Mouse (Mus musculus) embryonic facial prominence, embryonic 11.5 days (tissue): ENCODE data around the gene Rer1. TPM values are rescaled to one million over a fixed set of nuclear protein-coding genes. Genes with fewer than 3 reads are reported as not detected.

ENCODE experiments used
- ATAC-seq: fragments of 200-750 bp; cut with Nextera tagmentation; replicated peaks from 2 replicates; pipeline ENCODE4 v1.8.0; 2017; ENCODE audit warnings: low read depth; ENCODE audit not compliant: insufficient number of reproducible peaks, low FRiP score, low TSS enrichment
- DNase-seq: peaks from one replicate; pipeline ENCODE4 v3.0.0-alpha.2; 2015; ENCODE audit warnings: low spot score
- H3K27ac ChIP-seq: fragments of 300-500 bp; sonication (generic); replicated peaks from 2 replicates; pipeline ENCODE4 v1.5.1; 2014; ENCODE audit warnings: mild to moderate bottlenecking, low read depth, low read length, control low read depth
- H3K27me3 ChIP-seq: fragments of 300-500 bp; sonication (generic); 2 replicates; pipeline ENCODE4 v1.6.1; 2014; ENCODE audit warnings: mild to moderate bottlenecking, low read length, moderate library complexity, mixed read lengths; ENCODE audit not compliant: control insufficient read depth, insufficient read depth
- H3K36me3 ChIP-seq: fragments of 300-500 bp; sonication (generic); replicated peaks from 2 replicates; pipeline ENCODE4 v1.6.1; 2014; ENCODE audit warnings: low read depth, mild to moderate bottlenecking, low read length, moderate library complexity, mixed read lengths; ENCODE audit not compliant: control insufficient read depth, insufficient read depth
- H3K4me1 ChIP-seq: fragments of 300-500 bp; sonication (generic); 2 replicates; pipeline ENCODE4 v1.6.1; 2014; ENCODE audit warnings: low read length, mixed read lengths; ENCODE audit not compliant: control insufficient read depth, insufficient read depth
- H3K4me2 ChIP-seq: fragments of 300-500 bp; sonication (generic); 2 replicates; pipeline ENCODE4 v1.6.1; 2014; ENCODE audit warnings: low read depth, mild to moderate bottlenecking, control low read depth, low read length, moderate library complexity
- H3K4me3 ChIP-seq: fragments of 300-500 bp; sonication (generic); 2 replicates; pipeline ENCODE4 v1.5.1; 2014; ENCODE audit warnings: low read depth, low read length, control low read depth
- H3K9ac ChIP-seq: fragments of 300-500 bp; sonication (generic); replicated peaks from 2 replicates; pipeline ENCODE4 v1.6.1; 2014; ENCODE audit warnings: mild to moderate bottlenecking, control low read depth, low read length
- H3K9me3 ChIP-seq: fragments of 300-500 bp; sonication (generic); replicated peaks from 2 replicates; pipeline ENCODE4 v1.6.1; 2016; ENCODE audit warnings: mild to moderate bottlenecking, low read length, inconsistent platforms, mixed read lengths; ENCODE audit not compliant: control insufficient read depth
- WGBS: fragments of 180-500 bp; shearing (Covaris S2); extraction: QIAGEN DNeasy Blood & Tissue Kit; methylation state at CpG from one replicate; pipeline ENCODE4 v1.1.7; 2014; 5-methylcytosine and 5-hydroxymethylcytosine counted together
- polyA plus RNA-seq: library from polyadenylated mRNA; unstranded; fragments of >200 nt; fragmentation: Nextera tagmentation; extraction: Ambion mirVana; gene quantifications from 2 replicates; pipeline ENCODE4 v1.2.1, GENCODE M21; 2014

The Rer1 gene
- polyA plus RNA-seq, 1 experiment from 2014 or later: 173 TPM

DNA sequence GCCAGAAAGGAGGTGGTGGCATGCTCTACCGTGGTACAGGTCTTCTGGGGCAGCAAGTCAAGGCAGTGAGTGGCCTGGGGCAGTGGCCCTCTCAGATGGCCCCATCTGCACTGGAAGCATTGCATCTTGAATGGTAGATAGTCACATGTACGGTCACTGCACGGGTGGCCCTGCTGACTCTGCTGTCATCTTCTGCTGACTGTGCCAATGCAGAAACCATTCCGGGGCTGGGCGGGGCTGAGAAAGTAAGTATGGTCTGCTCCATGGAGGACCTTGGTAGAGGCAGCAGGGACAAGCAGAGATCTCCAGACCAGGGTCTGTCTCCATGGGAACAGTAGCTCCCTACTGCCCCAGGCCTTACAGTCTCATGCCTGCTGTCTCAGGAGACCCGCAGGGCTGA, 35.0 kb upstream of the Rer1 start:
- H3K9me3 ChIP-seq: no peaks in the 10 kb centered on the region
- no peaks in the 10 kb centered on the region for H3K36me3 ChIP-seq
- no peak overlapping the region for H3K4me2 ChIP-seq
- H3K27me3 ChIP-seq: no peaks in the 10 kb centered on the region
- WGBS: 91% methylated on average over 6 of the region's 6 CpGs
- 0 out of 2 replicates have a peak, but pooled peaks cover 2% of the 10 kb centered on the region for H3K4me1 ChIP-seq
- no peak overlapping the region for H3K4me3 ChIP-seq
- DNase-seq (no peak), ATAC-seq (no peak)
- no peak overlapping the region for H3K9ac ChIP-seq
- no peak overlapping the region for H3K27ac ChIP-seq

DNA sequence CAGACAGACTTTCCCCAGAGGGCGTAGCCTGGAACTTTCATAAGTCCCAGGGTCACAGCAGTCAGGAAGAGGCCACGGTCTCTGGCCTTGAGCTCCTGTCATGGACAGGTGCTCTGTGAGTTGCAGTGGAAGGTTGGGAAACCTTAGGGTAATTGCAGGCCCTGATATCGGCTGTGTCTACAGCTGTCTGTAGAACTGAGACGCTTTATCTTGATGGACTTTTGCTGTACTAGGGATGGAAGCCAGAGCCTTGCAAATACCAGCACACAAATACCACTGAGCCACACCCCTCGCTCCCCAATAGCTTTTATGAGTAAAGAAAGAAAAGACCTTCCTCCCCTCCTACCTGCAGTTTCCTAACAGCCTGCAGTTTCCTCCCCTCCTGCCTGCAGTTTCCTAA, 34.4 kb upstream of the Rer1 start:
- Histone ChIP-seq H3K4me2 (no peak overlapping the region), H3K4me1 (0 out of 2 replicates have a peak, but pooled peaks cover 2% of the 10 kb centered on the region), H3K9ac (no peak overlapping the region), H3K36me3 (no peaks in the 10 kb centered on the region), H3K9me3 (no peaks in the 10 kb centered on the region), H3K27me3 (no peaks in the 10 kb centered on the region), H3K4me3 (no peak overlapping the region), H3K27ac (no peak overlapping the region)
- WGBS: 70% methylated on average over 5 of the region's 5 CpGs
- DNase-seq: no peak
- ATAC-seq: no peak

DNA sequence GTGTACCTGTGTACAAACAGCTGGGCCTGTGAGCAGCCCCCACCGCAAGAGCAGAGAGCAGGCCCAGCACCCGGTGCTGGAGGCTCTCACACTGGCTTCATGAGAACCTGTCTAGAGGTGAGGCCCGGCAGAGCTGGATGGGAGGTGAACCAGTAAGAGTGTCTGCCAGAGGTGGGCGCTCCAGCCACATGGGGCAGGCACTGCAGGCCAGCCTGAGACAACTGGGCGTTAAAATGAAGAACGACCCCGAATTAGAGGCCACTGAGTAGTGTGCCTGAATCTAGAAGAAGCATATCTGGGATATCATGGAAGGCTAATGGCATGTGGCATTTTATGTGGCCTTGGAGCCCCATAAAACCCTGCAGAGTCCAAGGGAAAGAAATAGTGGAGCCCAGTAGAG, 33.9 kb upstream of the Rer1 start:
- 91% methylated on average over 7 of the region's 7 CpGs for WGBS
- Histone ChIP-seq H3K4me2 (no peak overlapping the region), H3K27me3 (no peaks in the 10 kb centered on the region), H3K4me3 (no peak overlapping the region), H3K4me1 (0 out of 2 replicates have a peak, but pooled peaks cover 2% of the 10 kb centered on the region), H3K9me3 (no peaks in the 10 kb centered on the region), H3K27ac (no peak overlapping the region), H3K9ac (no peak overlapping the region), H3K36me3 (no peaks in the 10 kb centered on the region)
- no peak for DNase-seq
- no peak for ATAC-seq

DNA sequence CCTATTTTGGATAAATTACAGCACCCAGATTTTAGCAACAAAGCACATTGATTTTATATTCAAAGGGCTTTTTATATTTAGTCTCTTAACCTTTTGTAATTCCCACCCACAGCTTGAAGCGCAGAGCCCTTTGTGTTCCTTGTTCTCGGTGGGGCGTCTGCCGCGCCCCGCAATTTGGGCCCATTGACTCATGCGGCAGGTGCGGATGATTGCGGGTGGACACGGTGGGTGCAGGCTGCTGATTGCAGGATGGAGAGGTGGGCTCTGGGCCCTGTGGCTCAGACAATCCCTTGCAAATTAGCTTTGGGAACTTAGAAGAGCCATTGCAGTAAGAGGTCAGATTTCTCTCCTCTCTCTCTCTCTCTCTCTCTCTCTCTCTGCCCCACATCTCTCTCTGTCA, 32.1 kb upstream of the Rer1 start:
- no peak for DNase-seq

DNA sequence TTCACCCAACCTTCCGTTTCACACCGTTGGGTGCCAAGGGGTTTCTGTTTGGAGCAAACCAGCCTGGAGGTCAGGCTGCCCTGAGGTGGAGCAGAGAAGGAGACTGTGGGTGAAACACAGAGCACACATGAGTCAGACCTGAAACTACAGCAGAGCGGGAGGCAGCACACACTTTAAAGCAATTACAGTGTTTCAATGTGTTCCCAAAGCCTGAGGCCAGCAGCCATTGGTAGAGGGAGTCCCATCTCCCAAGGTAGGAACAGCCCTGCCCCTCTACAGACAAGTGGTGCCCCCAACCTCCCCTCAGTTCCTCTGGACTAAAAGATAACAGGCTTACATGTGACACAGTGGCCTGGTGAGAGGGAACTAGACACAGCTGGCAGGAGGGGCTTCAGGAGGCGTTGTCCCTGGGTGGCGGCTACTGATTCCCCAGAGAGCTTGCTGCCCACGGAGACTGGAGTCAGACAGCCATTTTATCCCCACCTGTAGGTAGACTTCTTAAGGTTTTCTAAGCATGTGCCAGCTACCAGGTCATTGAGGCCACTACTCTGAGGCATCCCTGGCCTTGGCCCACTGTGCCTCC, 31.3 kb upstream of the Rer1 start:
- no peak overlapping the region for H3K4me2 ChIP-seq
- no peak for DNase-seq

More for the DNA sequence above, 32.1 kb upstream of the Rer1 start:
- Histone ChIP-seq H3K4me2 (no peak overlapping the region), H3K4me1 (peaks cover 2% of the 10 kb centered on the region; the same call in 1 of the 2 replicates), H3K36me3 (no peaks in the 10 kb centered on the region), H3K27me3 (no peaks in the 10 kb centered on the region), H3K4me3 (no peak overlapping the region), H3K9me3 (no peaks in the 10 kb centered on the region), H3K9ac (no peak overlapping the region), H3K27ac (no peak overlapping the region)
- 86% methylated on average over 10 of the region's 10 CpGs for WGBS
- ATAC-seq: no peak

DNA sequence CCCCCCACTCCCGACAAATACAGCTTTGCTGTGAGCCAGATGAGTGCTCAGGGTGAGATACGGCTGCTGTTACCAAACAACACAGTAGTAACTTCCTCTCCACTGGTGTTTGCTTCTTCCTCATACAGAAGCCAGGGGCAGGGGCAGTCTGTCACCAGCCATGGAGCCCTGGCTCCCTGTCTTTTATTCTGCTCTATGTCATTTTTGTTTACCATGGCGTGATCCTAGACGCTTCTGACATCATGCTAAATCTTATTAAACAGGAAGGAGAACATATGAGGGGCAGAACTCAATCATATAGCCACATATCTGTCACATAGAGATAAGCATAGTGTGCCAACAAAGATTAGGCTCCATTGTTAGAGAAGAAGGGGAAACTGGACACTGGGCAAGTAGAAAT, 30.4 kb upstream of the Rer1 start:
- Histone ChIP-seq H3K27me3 (no peaks in the 10 kb centered on the region), H3K4me2 (no peak overlapping the region), H3K4me1 (no peaks in the 10 kb centered on the region; the same call in 1 of the 2 replicates), H3K9me3 (no peaks in the 10 kb centered on the region), H3K27ac (no peak overlapping the region), H3K4me3 (no peak overlapping the region), H3K36me3 (no peaks in the 10 kb centered on the region), H3K9ac (no peak overlapping the region)
- WGBS: 73% methylated on average over 4 of the region's 4 CpGs
- DNase-seq: no peak
- ATAC-seq: no peak

More for the DNA sequence above, 31.3 kb upstream of the Rer1 start:
- Histone ChIP-seq H3K4me3 (no peak overlapping the region), H3K27ac (no peak overlapping the region), H3K9me3 (no peaks in the 10 kb centered on the region), H3K27me3 (no peaks in the 10 kb centered on the region), H3K36me3 (no peaks in the 10 kb centered on the region), H3K4me1 (peaks cover 2% of the 10 kb centered on the region; the same call in 1 of the 2 replicates), H3K9ac (no peak overlapping the region)
- WGBS: 68% methylated on average over 6 of the region's 6 CpGs
- no peak for ATAC-seq

DNA sequence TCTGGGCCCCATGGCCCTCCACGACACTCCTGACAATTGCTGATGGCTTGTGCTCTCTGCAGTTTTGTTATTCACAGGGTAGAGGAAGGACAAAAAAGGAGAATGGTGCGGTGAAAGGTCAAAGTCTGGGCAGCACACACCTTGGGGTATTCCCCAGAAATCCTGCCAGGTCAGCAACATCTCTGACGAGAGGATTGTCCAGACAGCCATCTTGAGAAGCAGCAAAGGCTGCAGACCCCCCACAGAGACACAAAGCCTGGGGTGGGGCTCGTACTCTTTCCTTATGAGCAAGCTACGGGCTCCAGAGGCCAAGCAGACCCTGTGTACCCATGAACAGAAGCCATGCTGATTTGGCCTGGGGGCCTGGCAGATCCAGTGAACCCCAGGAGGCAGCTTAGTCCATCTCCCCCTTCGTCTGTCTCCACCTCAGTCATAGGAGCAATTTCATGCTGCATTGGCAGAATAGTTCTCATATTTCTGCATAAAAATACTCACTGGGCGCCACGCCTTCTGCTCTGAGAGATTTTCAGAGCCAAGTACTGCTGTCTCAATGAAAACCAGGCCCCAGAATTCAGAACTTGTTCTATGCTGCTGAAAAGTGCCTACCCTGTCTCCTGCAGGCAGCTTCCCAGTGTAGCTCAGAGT, 27.7 kb upstream of the Rer1 start:
- Histone ChIP-seq H3K4me1 (no peaks in the 10 kb centered on the region; the same call in 1 of the 2 replicates), H3K36me3 (no peaks in the 10 kb centered on the region), H3K27me3 (no peaks in the 10 kb centered on the region), H3K9ac (no peak overlapping the region), H3K9me3 (no peaks in the 10 kb centered on the region), H3K4me2 (no peak overlapping the region), H3K27ac (no peak overlapping the region), H3K4me3 (no peak overlapping the region)
- no peak for ATAC-seq
- no peak for DNase-seq
- 67% methylated on average over 8 of the region's 8 CpGs for WGBS

DNA sequence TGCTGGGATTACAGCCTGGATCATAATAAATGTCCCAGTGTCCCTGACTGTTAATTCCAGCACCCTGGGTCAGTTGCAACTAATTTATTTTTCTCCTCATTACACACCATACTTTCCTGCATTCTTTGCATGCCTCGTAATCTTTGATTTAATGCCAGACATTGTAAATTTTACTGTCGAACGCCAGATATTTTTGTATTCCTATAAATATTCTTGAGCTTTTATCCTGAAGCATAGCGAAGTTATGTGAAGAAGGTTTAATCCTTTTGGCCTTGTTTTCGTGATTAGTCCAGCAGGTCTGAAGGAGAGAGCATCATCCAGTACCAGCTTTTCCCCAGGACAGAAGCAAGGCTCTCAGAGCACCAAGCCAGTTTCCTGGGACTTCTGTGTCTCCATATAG, 23.3 kb upstream of the Rer1 start:
- no peaks in the 10 kb centered on the region; the same call in 1 of the 2 replicates for H3K4me1 ChIP-seq
- H3K4me3 ChIP-seq: no peak overlapping the region
- H3K36me3 ChIP-seq: no peaks in the 10 kb centered on the region
- H3K27ac ChIP-seq: no peak overlapping the region
- WGBS: 84% methylated on average over 5 of the region's 5 CpGs
- no peaks in the 10 kb centered on the region for H3K9me3 ChIP-seq
- no peak for ATAC-seq
- H3K27me3 ChIP-seq: no peaks in the 10 kb centered on the region
- no peak for DNase-seq
- H3K4me2 ChIP-seq: no peak overlapping the region
- no peak overlapping the region for H3K9ac ChIP-seq
